Mouse (Mus musculus): ENCODE measurements around the gene Ergic1. TPM values are rescaled to one million over a fixed set of nuclear protein-coding genes. Genes with fewer than 3 reads are reported as not detected.

The Ergic1 gene
- total RNA-seq (2021): 10 to 100 TPM; 47.2 to 51.5 TPM
- long read RNA-seq, experiment 1, transcript Ergic1-206 (10 exons, 2,754 nt): major isoform, 24 of 30 reads
- long read RNA-seq, experiment 1, partial matches to known transcripts: 1 of 30 reads
- long read RNA-seq, experiment 1, other reads (novel, unspliced or antisense): 5 of 30 reads
- long read RNA-seq, experiment 2, transcript Ergic1-206 (10 exons, 2,754 nt): major isoform, 25 of 34 reads
- long read RNA-seq, experiment 2, partial matches to known transcripts: 2 of 34 reads
- long read RNA-seq, experiment 2, other reads (novel, unspliced or antisense): 7 of 34 reads

DNA sequence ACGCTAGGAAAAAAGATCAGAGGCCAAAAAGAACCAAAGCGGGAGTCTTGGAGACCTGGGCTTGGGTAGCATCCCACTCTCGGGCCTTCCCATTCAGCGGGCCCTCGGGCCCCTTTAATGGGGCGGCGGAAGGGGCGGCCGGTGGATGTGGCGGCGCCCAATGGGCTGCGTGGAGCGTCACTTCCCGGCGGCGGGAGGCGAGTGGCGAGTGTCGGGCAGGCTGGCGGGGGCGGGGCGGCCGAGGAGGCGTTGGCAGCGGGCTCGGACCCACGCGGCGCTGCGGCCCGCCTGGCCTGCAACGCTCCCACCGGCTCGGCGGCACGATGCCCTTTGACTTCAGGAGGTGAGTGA is at the start of gene Ergic1:
Gene Ergic1 (plus strand): TSS at position 200 of the 351 bp plus-strand sequence.
- peak; percentile 83 to 90 for DNase-seq
- intact Hi-C loops (cut with DNase I): no loop called here

DNA sequence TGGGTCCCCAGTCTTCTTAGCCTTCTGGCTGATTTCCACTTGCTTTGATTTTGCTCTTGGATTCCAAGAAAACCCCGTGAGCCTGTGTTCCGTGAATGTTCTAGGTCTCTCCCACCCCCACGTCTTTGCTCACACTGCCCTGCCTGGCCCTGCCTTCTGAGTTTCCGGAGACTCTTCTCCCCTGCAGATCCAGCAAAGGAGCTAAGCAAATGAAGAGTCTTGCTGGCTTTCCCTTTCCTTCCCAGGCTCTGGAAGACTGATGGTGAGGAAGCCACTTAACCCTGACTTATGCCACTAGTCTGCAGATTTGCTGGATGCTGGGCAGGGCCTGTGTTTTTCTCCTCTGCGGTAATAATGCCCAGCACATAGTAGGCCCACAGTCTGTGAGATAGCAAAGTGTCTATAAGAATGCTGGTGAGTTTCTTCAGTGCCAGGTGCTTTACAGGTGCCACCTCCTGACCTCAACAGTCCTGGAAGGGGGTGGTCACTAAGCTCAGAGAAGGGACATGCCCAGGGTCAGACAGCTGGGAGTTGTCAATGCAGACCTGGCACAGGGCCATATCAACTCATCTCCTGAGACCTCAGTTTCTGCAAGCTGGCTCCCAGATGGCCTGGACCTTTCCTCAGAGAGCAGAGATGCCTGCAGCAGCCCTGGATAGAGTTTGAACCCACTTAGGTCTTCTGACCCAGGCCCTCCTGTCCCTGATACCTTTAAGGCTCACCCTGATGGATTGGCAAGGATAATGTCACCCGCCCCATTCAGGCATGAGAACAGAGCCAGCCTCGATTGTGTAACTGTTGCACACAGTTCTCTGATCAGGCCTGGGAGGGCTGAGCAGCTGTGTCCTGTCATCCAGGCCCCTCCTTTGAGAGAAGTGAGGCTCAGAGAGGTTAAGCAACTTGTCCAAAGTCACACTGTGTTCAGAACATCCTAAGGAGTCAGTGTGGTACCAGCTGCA is 49.2 kb upstream of the Ergic1 start:
- intact Hi-C loops (cut with DNase I): loop anchor here (2.0 to 10.0 kb wide), 2 partner anchors 63 to 123 kb away; no protein-coding TSS in a partner anchor
- DNase-seq: peak in 1 of 2 experiments; percentile 54

GRCm38 (mm10) chr17:26512961-26513360 is 48.3 kb upstream of the Ergic1 start:
- intact Hi-C loops (cut with DNase I): loop anchor here (10.0 kb wide), 1 partner anchor 62 kb away; no protein-coding TSS in a partner anchor
- DNase-seq: peak in 1 of 2 experiments; percentile 15

GRCm38 (mm10) chr17:26513459-26514290 is 47.6 kb upstream of the Ergic1 start:
- intact Hi-C loops (cut with DNase I): loop anchor here (10.0 kb wide), 1 partner anchor 61 kb away; no protein-coding TSS in a partner anchor
- no peak for DNase-seq

DNA sequence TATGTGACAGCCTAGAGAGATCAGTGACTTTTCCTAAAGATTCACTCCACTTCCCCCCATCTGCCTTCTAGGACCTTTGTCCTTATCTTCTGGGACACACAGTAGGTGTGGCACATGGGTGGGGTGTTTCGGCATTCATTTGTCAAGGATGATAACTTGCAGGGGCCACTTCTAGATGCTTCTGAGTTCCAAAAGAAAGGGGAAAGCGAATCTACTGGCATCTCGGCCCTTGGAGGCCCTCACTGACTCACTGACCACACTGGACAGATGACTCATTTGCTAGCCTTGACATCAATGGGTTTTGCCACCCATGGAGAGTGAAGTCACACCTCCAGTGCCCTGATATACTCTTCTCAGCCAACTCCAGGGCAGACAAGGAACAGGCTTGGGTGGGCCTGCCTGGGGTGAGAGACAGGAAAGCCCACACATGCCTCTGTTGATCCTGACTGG is 46.7 kb upstream of the Ergic1 start:
- no peak for DNase-seq
- intact Hi-C loops (cut with DNase I): loop anchor here (10.0 kb wide), 1 partner anchor 60 kb away; no protein-coding TSS in a partner anchor

- intact Hi-C loops (cut with DNase I): loop anchor here (10.0 kb wide), 1 partner anchor 59 kb away; no protein-coding TSS in a partner anchor
- no peak for DNase-seq
Observed at GRCm38 (mm10) chr17:26515675-26516074, 45.6 kb upstream of the Ergic1 start.

DNA sequence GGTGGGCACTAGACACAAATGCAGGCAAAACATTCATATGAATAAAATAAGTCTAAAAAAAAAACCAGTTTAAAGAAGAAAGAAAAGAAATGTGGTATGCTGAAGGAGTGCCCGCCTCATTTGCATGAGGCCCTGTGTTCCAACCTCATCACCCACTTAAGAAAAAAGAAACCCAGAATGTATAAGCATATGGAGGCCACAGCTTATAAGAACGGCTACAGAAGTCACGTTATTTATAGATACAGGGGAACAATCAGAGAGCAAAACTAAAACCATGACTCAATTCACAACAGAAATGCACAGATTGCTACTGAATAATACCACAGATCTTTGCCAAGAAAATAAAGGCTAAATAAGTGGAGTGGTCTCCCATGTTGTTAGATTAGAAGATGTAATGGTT is 43.0 kb upstream of the Ergic1 start:
- intact Hi-C loops (cut with DNase I): loop anchor here (10.0 kb wide), 1 partner anchor 56 kb away; no protein-coding TSS in a partner anchor
- no peak for DNase-seq

DNA sequence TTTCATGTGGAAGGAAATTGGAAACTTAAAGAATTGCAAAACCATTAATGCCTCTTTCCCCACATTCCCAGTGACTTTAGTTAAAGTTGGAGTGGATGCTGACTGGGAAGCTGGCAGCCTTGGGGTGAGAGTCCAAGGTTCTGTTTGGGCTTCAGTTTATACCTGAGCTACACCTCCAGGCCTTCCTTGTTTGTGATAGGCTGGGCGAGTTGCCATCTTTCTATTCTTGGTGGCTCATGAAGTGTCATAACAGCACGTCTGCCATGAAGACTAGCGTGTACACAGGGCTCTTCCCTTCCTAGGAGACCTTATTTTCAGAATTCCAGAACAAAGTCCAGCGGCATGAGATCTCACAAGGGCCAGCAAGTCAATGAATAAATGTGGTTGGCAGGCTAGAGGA is 38.6 kb upstream of the Ergic1 start:
- intact Hi-C loops (cut with DNase I): no loop called here
- no peak for DNase-seq

DNA sequence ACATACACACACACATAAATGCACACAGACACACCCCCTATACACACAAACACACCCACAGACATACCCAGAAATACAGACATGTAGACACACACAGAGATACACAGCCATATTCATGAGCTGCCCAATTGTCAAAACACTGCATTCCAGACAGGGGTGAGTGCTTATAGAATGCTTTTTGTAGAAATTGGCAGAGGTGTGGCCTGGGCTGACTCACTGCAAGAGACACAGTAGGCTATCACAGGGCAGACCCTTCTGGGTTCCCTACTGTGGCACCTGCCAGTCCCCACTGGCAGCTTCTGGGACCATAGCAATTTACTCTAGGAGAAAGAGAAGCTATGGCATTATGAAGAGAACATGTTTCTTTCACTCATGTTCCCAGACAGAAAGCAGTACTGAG is 37.0 kb upstream of the Ergic1 start:
- intact Hi-C loops (cut with DNase I): no loop called here
- DNase-seq: no peak

DNA sequence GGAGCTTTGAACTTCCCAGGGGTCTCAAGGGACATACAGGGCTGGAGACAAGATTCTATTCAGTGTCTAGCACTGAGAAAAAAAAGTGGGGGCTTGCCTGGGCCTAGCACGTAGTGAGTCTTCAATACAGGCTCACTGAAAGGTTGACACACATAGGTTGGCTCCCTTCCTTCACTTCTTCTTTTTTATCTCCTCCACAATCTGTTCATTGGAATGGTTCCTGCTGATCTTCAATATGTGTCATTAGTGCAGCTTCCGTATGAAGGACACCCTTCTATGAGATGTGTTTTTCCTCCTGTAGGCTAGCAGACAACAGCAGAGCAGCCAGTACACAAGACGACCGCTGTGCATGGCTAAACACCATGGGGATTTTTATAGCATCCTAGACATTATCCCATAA is 36.5 kb upstream of the Ergic1 start:
- intact Hi-C loops (cut with DNase I): no loop called here

DNA sequence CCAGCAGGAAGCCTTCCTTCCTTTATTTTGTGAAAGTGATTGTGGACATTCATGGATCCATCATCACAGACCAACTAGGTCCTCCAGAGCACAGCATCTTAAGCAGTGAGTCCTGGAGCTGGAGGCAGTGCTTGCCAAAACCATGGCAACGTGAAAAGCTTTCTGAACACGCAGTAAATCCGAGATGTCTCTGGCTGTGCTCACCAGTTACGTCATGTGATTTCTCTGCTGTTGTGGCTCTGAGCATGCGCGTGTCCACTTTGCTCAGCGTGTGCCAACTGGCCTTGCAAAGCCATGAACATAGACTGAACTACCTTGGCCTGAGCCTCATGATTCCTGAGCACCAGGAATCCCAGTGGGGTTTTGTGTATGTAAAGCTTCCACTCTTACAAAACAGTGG is 36.0 kb upstream of the Ergic1 start:
- intact Hi-C loops (cut with DNase I): no loop called here
- peak in 1 of 2 experiments; percentile 67 for DNase-seq

More for the DNA sequence above, 36.5 kb upstream of the Ergic1 start:
- no peak for DNase-seq

DNA sequence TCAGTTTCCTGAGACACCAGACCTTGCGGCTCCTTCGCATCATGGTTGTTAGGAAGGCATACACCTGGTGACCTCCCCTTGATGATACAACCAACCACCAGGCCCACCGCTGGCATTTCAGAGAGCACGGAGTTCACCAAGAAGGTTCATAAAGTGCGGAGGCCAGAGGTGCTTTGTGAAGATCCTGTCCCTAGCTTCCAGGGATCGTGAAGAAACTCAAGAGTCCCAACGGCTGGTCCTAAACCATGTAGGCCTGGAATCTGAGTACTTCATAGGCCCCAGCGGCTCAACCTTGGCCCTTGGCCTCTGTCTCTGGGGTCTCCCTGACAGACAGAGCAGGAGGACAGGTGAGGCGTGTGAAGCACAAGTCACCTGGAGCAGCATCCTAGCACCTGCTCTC is 34.0 kb upstream of the Ergic1 start:
- DNase-seq: no peak
- intact Hi-C loops (cut with DNase I): no loop called here

DNA sequence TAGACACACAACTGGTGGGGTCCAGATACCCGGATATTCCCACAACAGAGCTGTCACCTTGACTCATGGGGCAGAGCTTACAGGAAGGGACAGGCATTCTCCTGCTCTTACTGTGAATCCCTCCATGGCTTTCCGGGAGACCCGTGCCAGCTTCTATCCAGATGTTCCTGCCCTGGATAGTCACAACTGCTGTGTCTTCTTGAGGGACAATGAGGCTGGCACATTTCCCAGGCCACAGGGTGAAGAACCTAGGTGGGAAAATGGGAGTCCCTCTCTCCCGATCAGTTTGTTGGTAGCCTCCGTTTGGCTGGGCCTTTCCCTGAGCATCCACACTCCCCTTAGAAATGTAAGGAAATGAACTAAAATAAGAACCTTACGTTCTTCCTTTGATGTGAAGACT is 32.5 kb upstream of the Ergic1 start:
- DNase-seq: no peak
- intact Hi-C loops (cut with DNase I): no loop called here

- intact Hi-C loops (cut with DNase I): no loop called here
- DNase-seq: peak; percentile 60
Observed at GRCm38 (mm10) chr17:26529791-26530241, 31.5 kb upstream of the Ergic1 start.

DNA sequence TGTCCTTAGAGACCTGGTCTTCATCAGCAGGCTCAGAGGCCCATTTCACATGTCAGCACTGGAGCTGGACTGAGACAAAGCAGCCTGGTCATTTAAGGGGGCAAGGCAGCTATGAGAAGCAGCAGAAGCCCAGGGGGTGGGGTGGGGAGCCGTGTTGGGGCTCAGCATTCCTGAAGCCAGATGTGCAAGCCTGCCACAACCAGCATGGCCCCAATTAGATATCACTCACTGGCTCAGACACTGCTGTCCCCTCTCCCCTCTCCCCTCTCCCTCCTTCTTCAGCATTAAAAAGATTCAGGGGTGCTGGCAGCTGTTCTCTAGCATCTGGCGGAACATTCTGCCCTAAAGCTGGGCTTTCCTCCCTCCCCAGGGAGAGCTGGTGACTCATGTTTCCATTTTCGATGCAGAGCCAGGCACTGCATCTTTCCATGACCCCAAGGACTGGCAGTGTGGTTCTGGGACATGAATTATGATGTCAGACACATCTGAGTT is 30.7 kb upstream of the Ergic1 start:
- peak; percentile 66 to 89 for DNase-seq
- intact Hi-C loops (cut with DNase I): no loop called here

GRCm38 (mm10) chr17:26531395-26532027 is 29.8 kb upstream of the Ergic1 start:
- intact Hi-C loops (cut with DNase I): no loop called here
- no peak for DNase-seq

DNA sequence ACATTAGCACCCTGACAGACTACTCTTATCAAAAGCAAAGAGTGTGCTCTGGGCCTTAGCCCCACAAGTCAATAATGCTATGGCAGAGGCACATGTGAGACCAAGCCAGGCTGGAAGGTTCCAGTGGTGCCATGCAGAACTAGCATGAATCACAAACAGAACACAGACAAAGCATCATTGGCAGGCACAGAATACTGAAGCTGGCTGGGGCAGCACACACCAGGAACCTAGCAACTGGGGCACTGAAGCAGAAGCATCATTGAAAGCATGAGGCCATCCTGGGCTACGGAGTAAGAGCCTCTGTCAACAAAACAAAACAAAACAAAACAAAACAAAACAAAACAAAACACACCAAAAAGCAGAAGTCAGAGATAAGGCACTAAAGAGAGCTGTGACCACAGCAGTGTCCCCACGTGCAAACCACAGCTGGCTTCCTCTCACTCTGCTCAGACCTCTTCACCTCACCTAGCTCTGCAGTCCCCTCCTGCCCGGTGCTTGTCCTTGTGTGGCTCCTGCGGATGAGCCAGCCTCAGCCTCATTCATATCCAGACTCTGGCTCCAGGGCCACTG is 28.7 kb upstream of the Ergic1 start:
- intact Hi-C loops (cut with DNase I): no loop called here
- DNase-seq: no peak

- DNase-seq: no peak
- intact Hi-C loops (cut with DNase I): no loop called here
Observed at GRCm38 (mm10) chr17:26533871-26534372, 27.4 kb upstream of the Ergic1 start.

DNA sequence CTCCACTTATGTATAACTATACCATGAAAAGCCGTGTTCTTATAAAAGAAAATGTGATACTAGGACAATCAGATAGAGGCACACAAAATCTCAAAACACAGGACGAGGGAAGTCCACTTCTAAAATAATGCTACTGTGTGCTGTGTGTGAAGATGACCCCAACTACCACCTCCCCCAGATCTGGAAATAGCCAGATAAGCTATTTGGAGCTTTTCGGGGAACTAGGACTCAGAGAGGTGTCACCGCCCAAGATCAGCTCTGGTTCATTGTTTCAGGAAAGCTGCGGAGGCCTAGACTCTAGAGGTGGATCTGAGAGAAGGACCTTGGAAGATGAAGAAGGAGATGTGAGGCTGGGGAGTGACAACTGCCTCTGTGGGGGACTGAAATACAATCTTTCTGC is 26.6 kb upstream of the Ergic1 start:
- intact Hi-C loops (cut with DNase I): no loop called here
- DNase-seq: no peak
